Mouse (Mus musculus) ovary, adult 2 months (tissue): ENCODE data around the gene Olfr1359. TPM values are rescaled to one million over a fixed set of nuclear protein-coding genes. Genes with fewer than 3 reads are reported as not detected.

Experiments
- polyA plus RNA-seq: library from polyadenylated mRNA; depleted of rRNA; stranded (reverse); fragments of >200 nt; gene quantifications from 2 replicates; pipeline ENCODE4 v1.2.3, GENCODE M21; 2012; rRNA removed

The Olfr1359 gene
- polyA plus RNA-seq: not detected in 2 replicates

DNA sequence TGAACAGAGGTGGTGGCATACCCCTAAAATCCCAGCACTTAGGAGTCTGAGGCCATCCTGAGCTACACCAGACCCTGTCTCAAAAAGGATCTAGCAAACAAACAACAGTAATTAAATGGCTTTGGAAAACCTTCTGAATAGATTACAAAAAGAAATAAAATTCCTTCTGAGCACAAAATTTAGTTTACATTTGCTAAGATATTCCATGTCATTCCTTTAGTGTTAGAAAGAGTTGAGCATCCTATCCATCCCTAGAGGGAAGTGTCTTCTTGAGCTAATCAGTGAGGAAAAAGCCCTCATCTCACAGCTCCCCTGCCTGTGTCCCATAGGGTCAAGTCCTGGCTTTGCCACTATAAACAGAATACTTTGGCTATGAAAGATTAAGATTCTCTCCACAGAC lies at the start of gene Olfr1359:
TSS of gene Olfr1359 (plus strand) at position 301 of the 400 bp plus-strand sequence.

DNA sequence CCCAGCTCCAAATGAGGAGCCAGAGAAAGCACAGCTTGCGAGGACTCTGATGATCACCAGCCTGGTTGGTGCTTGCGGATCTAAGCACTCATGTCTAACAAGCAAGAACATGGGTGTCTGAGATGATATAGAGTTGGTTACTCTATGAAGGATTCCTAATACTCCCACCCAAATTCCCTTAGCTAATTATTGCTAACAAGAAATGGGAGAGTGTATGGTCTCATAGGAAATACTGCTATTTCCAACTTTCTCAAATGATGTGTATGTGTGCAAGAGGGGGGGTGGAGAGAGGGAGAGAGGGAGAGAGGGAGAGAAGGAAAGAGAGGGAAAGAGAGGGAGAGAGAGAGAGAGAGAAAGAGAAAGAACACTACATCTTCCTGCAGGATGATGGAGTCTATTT lies 34.6 kb upstream of the Olfr1359 start, which contains the start of gene Olfr1361:
TSS of gene Olfr1361 (minus strand) at position 101 of the 400 bp plus-strand sequence.

DNA sequence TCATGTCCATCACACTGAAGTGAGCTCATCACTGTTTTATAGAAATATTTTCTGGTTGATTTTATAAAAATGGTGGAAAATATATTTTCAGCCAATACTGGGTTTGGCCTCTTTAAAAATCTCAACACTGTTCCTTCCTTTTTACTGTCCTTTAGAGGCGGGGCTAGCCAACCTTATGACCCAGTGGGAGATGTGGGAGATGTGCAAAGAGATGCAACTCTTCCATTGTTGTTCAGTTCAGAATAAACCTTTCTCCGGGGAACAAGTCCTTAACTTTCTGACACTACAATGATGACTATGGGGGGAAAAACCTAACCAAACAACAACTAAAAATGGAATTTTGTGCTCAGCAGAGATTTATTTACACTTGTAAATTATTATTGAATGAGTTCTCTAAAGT lies 20.6 kb upstream of the Olfr1359 start, which contains the start of gene Olfr1360:
TSS of gene Olfr1360 (minus strand) at position 101 of the 400 bp plus-strand sequence.

DNA sequence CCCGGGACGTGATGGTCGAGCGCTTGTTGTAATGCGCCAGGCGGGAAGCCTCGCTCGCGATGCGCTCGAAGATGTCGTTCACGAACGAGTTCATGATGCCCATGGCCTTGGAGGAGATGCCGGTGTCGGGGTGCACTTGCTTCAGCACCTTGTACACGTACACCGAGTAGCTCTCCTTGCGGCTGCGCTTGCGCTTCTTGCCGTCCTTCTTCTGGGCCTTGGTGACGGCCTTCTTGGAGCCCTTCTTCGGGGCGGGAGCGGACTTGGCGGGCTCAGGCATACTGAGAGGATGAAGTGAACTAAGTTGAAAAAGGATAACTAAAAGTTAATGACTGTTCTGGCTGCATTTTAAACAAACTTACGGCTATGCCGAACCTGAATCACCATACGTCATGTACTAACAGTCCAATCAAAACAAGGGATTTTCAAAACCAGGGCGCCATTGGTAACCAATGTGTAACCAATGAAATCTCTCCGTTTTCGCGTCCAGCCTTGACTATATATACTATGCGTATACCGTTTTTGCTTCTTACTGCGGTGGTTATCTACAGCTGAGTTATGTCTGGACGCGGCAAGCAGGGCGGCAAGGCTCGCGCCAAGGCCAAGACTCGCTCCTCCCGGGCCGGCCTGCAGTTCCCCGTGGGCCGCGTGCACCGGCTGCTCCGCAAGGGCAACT lies 18.1 kb downstream of the Olfr1359 start, which contains the start of the genes Hist1h2bl and Hist1h2ai:
TSS of gene Hist1h2bl (minus strand) at position 280 of the 676 bp plus-strand sequence.
TSS of gene Hist1h2ai (plus strand) at position 559 of the 676 bp plus-strand sequence.

DNA sequence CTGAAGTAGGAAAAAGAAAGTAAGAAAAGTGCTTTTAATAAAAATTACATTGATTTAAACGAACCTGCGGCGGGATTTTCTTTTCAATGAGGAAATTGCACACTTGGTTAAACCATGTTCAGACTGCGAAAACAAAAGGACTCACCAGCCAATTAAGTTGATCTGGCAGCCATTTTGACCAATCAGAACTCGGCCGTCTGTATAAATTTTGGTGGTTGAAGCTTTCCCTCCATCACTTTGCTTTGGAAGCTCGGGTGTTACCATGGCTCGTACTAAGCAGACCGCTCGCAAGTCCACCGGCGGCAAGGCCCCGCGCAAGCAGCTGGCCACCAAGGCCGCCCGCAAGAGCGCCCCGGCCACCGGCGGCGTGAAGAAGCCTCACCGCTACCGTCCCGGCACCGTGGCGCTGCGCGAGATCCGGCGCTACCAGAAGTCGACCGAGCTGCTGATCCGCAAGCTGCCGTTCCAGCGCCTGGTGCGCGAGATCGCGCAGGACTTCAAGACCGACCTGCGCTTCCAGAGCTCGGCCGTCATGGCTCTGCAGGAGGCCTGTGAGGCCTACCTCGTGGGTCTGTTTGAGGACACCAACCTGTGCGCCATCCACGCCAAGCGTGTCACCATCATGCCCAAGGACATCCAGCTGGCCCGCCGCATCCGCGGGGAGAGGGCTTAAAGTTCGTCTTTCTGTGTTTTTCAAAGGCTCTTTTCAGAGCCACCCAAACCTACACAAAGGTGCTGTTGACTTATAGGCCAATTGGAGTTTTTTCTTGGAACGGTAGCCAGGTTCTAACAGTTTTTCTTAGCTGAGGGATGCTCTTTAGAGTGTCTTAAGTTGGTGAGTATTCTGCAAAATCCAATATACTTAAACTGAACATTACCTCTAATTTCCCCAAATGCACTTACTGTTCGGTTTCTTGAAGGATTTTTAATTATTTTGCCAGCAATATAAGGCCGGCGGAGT lies 19.8 kb downstream of the Olfr1359 start, which contains the start of gene Hist1h3h:
TSS of gene Hist1h3h (plus strand) at position 263 of the 961 bp plus-strand sequence.

DNA sequence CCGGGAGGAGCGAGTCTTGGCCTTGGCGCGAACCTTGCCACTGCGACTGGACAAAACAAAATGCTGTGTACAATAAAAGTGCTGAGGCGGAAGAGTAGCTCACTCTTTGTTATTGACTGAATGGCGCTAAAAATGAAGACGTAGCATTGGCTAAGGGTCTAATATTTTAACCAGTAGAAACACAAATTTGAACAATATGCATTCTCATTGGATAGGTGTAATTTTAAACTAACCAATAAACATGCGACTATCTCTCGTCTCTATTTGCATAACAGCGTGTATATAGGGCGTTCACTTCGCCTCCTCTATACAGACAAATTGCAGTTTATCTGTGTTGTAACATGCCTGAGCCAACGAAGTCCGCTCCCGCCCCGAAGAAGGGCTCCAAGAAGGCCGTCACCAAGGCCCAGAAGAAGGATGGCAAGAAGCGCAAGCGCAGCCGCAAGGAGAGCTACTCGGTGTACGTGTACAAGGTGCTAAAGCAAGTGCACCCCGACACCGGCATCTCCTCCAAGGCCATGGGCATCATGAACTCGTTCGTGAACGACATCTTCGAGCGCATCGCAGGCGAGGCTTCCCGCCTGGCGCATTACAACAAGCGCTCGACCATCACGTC lies 24.0 kb downstream of the Olfr1359 start, which contains the start of gene Hist1h2bm:
TSS of gene Hist1h2bm (plus strand) at position 288 of the 616 bp plus-strand sequence.

DNA sequence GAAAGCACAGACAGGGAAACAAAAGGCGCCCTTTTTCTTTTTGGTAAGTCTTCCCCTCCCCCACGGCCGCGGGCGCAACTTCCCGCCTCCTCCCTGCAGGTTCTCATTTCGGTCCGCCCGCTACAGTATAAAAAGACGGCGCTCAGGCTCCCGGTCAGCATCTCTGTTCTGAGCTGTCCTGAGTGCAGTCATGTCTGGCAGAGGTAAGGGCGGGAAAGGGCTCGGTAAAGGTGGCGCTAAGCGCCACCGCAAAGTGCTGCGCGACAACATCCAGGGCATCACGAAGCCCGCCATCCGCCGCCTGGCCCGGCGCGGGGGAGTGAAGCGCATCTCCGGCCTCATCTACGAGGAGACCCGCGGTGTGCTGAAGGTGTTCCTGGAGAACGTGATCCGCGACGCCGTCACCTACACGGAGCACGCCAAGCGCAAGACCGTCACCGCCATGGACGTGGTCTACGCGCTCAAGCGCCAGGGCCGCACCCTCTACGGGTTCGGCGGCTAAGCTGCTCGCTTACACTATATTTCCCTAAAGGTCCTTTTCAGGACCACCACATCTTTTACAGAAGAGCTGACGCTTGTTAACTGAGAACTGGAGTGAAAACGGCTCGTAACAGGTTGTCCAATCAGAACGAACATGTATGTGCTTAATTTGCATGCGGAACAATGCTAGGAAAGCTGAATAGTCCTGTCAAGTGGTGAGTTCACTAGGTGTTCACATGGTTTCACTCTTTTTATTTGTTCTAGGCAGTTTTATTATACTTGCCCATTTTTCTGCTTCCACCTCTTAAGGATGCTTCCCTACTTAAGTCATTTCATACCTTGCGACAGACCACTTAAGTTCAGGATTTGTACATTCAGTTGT lies 37.2 kb downstream of the Olfr1359 start, which contains the start of gene Hist1h4j:
TSS of gene Hist1h4j (plus strand) at position 159 of the 862 bp plus-strand sequence.

DNA sequence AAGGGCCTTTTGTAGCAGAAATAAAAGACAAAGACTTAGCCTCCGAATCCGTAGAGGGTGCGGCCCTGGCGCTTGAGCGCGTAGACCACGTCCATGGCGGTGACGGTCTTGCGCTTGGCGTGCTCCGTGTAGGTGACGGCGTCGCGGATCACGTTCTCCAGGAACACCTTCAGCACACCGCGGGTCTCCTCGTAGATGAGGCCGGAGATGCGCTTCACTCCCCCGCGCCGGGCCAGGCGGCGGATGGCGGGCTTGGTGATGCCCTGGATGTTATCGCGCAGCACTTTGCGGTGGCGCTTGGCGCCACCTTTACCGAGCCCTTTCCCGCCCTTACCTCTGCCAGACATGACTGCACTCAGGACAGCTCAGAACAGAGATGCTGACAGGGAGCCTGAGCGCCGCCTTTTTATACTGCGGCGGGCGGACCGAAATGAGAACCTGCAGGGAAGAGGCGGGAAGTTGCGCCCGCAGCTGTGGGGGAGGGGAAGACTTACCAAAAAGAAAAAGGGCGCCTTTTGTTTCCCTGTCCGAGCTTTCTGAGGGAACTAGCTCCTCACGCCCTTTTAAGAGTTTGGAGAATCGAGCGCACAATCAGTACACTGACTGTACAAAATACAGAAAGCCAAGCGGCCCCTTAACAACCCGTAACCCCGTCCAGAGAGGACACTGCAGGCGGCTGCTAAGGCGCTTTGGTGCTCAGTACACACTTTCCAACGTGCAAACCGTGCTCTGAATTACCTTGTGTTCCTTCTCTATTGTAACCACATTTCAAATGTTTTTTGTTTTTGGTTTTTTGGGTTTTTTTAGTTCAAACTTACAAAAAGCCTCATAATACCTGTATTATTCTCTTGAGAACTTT lies 52.5 kb downstream of the Olfr1359 start, which contains the start of gene Hist1h4k:
TSS of gene Hist1h4k (minus strand) at position 347 of the 859 bp plus-strand sequence.

DNA sequence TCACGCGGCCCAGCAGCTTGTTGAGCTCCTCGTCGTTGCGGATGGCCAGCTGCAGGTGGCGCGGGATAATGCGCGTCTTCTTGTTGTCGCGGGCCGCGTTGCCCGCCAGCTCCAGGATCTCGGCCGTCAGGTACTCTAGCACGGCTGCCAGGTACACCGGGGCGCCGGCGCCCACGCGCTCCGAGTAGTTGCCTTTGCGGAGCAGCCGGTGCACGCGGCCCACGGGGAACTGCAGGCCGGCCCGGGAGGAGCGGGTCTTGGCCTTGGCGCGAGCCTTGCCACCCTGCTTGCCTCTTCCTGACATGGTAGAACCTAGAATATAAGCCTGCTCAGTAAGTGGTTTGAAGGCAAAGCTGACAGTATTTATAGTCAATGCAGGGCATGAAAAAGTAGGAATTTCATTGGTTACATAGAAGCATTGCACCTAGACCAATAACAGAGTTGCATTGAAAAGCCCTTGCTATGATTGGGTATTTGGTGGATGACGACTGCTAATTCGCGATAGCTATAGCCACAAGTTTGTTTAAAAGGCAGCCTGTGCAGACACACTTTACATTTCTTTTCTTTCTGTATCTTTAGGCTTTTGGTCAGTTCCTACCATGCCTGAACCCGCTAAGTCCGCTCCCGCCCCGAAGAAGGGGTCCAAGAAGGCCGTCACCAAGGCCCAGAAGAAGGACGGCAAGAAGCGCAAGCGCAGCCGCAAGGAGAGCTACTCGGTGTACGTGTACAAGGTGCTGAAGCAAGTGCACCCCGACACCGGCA lies 55.8 kb downstream of the Olfr1359 start, which contains the start of the genes Hist1h2ak and Hist1h2bn:
TSS of gene Hist1h2ak (minus strand) at position 304 of the 762 bp plus-strand sequence.
TSS of gene Hist1h2bn (plus strand) at position 600 of the 762 bp plus-strand sequence.

Other genes starting within 250 kb of the Olfr1359 start
- 7.9 and 10.2 TPM in 2 replicates for gene Zscan26, start 244.4 kb upstream of the Olfr1359 start, polyA plus RNA-seq
- gene Nkapl, start 229.6 kb upstream of the Olfr1359 start, polyA plus RNA-seq: 0.34 and 0.45 TPM in 2 replicates
- 1.6 and 2.2 TPM in 2 replicates for gene Zkscan4, start 219.2 kb upstream of the Olfr1359 start, polyA plus RNA-seq
- gene Gm10065, start 218.7 kb upstream of the Olfr1359 start, polyA plus RNA-seq: not detected in 2 replicates
- gene AK157302, start 202.9 kb upstream of the Olfr1359 start, polyA plus RNA-seq: 0.14 TPM in 1 of 2 replicates, not detected in the other
- gene Gm11273, start 196.7 kb upstream of the Olfr1359 start, polyA plus RNA-seq: 9.0 and 18.5 TPM in 2 replicates
- 3.6 and 3.9 TPM in 2 replicates for gene Zkscan8, start 167.0 kb upstream of the Olfr1359 start, polyA plus RNA-seq
- gene Olfr1366, start 155.3 kb upstream of the Olfr1359 start, polyA plus RNA-seq: not detected in 2 replicates
- not detected in 2 replicates for gene Olfr1535, start 138.2 kb upstream of the Olfr1359 start, polyA plus RNA-seq
- gene Olfr1364, start 116.4 kb upstream of the Olfr1359 start, polyA plus RNA-seq: not detected in 2 replicates
- not detected in 2 replicates for gene Olfr1362, start 84.1 kb upstream of the Olfr1359 start, polyA plus RNA-seq
- gene Olfr11, start 55.6 kb upstream of the Olfr1359 start, polyA plus RNA-seq: not detected in 2 replicates
- not detected in 2 replicates for gene Olfr1361, start 34.7 kb upstream of the Olfr1359 start, polyA plus RNA-seq
- gene Olfr1360, start 20.7 kb upstream of the Olfr1359 start, polyA plus RNA-seq: not detected in 2 replicates
- 7.5 and 13.6 TPM in 2 replicates for gene Hist1h2bl, start 18.0 kb downstream of the Olfr1359 start, polyA plus RNA-seq
- 82.9 and 155 TPM in 2 replicates for gene Hist1h2ai, start 18.3 kb downstream of the Olfr1359 start, polyA plus RNA-seq
- 77.1 and 77.2 TPM in 2 replicates for gene Hist1h3h, start 19.5 kb downstream of the Olfr1359 start, polyA plus RNA-seq
- 8.9 and 11.6 TPM in 2 replicates for gene Hist1h2bm, start 23.9 kb downstream of the Olfr1359 start, polyA plus RNA-seq
- gene Hist1h4j, start 37.0 kb downstream of the Olfr1359 start, polyA plus RNA-seq: 7.1 and 10.2 TPM in 2 replicates
- 40.6 and 44.5 TPM in 2 replicates for gene Hist1h4k, start 52.4 kb downstream of the Olfr1359 start, polyA plus RNA-seq
- gene Hist1h2ak, start 55.7 kb downstream of the Olfr1359 start, polyA plus RNA-seq: 46.6 and 59.1 TPM in 2 replicates
- gene Hist1h2bn, start 56.0 kb downstream of the Olfr1359 start, polyA plus RNA-seq: 20.8 and 32.3 TPM in 2 replicates
- 2.2 and 3.3 TPM in 2 replicates for gene Hist1h1b, start 82.5 kb downstream of the Olfr1359 start, polyA plus RNA-seq
- 60.0 and 85.2 TPM in 2 replicates for gene Hist1h3i, start 85.3 kb downstream of the Olfr1359 start, polyA plus RNA-seq
- 25.0 and 44.3 TPM in 2 replicates for gene Hist1h2an, start 89.1 kb downstream of the Olfr1359 start, polyA plus RNA-seq
- 7.3 and 7.7 TPM in 2 replicates for gene Hist1h2bp, start 89.3 kb downstream of the Olfr1359 start, polyA plus RNA-seq
- gene Hist1h2bq, start 112.1 kb downstream of the Olfr1359 start, polyA plus RNA-seq: 28.9 and 46.9 TPM in 2 replicates
- not detected in 2 replicates for gene Hist1h2ao, start 112.4 kb downstream of the Olfr1359 start, polyA plus RNA-seq
- gene Hist1h4m, start 113.6 kb downstream of the Olfr1359 start, polyA plus RNA-seq: not detected in 2 replicates
- 30.0 and 31.2 TPM in 2 replicates for gene Hist1h4n, start 134.1 kb downstream of the Olfr1359 start, polyA plus RNA-seq
- 1,050 and 1,797 TPM in 2 replicates for gene Hist1h2ap, start 135.4 kb downstream of the Olfr1359 start, polyA plus RNA-seq
- gene Hist1h2br, start 135.6 kb downstream of the Olfr1359 start, polyA plus RNA-seq: 23.0 and 38.8 TPM in 2 replicates
- 3.0 and 4.7 TPM in 2 replicates for gene Zfp184, start 247.0 kb downstream of the Olfr1359 start, polyA plus RNA-seq